Mouse (Mus musculus) testis, postnatal 14 days (tissue): ENCODE measurements around the gene Speer4e.
"Not testable (repeated sequence)": the region's sequence is repeated elsewhere in the genome, so short reads cannot be mapped to it uniquely, and the experiment has no call there.

Source experiments
- DNase-seq: peaks from one replicate; pipeline ENCODE4 v3.0.0; 2021; ENCODE audit warnings: low spot score

Speer4e gene

DNA sequence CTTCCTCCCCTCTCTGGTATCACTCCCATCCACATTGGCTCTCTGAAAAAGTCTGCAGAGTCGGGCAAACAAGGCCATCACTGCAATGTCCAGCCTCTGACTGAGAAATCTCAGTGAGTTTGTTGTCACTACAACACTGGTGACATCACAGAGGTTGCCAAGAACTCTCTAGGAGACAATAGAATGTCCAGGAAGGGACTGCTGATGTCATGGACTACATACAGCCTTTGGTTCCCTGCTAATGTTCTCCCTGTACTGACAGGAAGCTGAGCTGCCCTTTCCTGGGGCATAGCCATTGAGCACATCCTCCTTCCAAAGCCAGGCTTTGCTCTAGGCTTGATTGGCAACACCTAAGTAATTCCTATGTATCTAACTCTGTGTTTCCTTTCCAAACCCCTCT is at the start of gene Speer4e:
TSS of gene Speer4e (minus strand) at position 101 of the 400 bp plus-strand sequence.
- not testable (repeated sequence) for DNase-seq

- DNase-seq, result not testable (repeated sequence)
Observed at GRCm38 (mm10) chr5:14986649-14987387, 48.6 kb upstream of the Speer4e start.

DNA sequence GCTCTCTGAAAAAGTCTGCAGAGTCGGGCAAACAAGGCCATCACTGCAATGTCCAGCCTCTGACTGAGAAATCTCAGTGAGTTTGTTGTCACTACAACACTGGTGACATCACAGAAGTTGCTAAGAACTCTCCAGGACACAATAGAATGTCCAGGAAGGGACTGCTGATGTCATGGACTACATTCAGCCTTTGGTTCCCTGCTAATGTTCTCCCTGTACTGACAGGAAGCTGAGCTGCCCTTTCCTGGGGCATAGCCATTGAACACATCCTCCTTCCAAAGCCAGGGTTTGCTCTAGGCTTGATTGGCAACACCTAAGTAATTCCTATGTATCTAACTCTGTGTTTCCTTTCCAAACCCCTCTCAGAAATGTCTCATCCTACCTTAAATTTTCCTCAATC is 40.6 kb upstream of the Speer4e start, which contains the start of gene Gm10354:
TSS of gene Gm10354 (minus strand) at position 101 of the 400 bp plus-strand sequence.
- DNase-seq, result not testable (repeated sequence)

DNA sequence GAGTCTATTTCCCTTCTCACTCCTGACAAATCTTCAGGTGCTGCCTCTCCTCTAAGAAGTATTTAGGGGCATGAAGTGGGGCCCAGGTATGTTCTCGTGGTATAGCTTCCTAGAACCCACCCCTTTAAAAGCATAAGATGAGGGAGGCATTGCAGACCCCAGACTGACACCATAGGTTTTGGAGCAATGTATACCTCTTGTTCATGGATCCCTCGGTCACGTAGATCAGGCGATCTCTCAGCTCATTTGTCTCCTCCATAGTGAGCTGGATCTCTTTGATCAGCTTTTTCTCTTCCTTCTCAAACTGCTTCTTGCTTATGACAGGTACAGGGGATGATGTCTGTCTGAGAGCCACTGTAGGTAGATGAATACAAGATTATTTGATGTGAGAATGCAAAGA is 39.1 kb upstream of the Speer4e start:
- DNase-seq, result not testable (repeated sequence)

GRCm38 (mm10) chr5:14975294-14975693 is 37.1 kb upstream of the Speer4e start:
- not testable (repeated sequence) for DNase-seq

GRCm38 (mm10) chr5:14972841-14973240 is 34.6 kb upstream of the Speer4e start:
- DNase-seq, result not testable (repeated sequence)

DNA sequence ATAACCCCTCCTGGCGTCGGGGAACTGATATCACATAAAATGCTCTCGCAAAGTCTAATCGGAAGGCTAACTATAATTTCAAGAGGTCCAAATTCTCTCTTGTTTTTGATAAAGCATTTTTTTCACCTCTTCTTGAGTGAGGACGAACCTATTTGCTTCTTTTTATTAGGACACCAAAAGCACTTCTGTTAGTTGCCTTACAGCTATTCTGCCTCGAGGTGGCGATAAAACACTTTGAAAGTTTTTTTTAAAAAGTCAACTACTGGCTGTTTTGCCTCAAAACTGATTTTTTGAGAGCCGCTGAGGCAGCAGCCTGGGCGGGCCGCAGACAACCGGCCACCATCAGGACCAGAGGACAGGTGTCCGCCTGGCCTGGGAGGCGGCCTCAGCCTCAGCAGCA is 25.6 kb upstream of the Speer4e start:
- DNase-seq, result not testable (repeated sequence)

DNA sequence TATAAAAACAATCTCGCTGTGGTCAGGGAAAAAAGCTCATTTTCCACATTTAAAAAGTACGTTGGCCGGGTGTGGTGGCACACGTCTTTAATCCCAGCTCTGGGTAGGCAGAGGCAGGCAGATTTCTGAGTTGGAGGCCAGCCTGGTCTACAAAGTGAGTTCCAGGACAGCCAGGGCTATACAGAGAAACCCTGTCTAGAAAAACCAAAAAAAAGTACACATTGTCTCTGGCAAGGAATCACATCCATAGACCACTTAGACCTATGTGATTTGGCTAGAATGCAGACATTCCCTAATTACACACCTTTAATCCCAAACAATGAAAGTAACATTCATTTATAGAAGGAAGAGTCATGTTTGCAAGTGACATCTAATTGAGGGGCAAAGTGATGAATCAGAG is 23.3 kb upstream of the Speer4e start:
- not testable (repeated sequence) for DNase-seq

- DNase-seq, result not testable (repeated sequence)
Observed at GRCm38 (mm10) chr5:14955928-14956706, 17.9 kb upstream of the Speer4e start.

GRCm38 (mm10) chr5:14953587-14953986 is 15.4 kb upstream of the Speer4e start:
- DNase-seq, result not testable (repeated sequence)

- not testable (repeated sequence) for DNase-seq
Observed at GRCm38 (mm10) chr5:14952749-14953148, 14.5 kb upstream of the Speer4e start.

DNA sequence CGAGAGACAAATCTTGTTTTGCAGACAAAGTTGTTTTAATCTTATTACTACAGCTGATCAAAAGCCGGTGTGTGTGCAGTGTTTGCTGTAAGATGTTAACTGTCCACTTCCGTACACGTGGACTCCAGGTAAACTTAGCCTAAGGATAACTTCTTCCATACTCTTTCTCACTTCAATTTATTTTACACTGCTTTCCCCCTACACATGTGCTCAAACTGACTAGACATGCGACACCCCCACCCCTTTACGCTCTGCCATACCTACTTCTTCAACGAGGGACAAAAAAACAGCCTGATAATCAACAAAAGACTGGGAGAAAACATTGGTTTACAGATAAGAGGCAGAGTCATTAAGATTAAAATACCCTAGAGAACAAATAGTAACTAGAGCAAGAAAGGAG is 13.6 kb upstream of the Speer4e start:
- not testable (repeated sequence) for DNase-seq

DNA sequence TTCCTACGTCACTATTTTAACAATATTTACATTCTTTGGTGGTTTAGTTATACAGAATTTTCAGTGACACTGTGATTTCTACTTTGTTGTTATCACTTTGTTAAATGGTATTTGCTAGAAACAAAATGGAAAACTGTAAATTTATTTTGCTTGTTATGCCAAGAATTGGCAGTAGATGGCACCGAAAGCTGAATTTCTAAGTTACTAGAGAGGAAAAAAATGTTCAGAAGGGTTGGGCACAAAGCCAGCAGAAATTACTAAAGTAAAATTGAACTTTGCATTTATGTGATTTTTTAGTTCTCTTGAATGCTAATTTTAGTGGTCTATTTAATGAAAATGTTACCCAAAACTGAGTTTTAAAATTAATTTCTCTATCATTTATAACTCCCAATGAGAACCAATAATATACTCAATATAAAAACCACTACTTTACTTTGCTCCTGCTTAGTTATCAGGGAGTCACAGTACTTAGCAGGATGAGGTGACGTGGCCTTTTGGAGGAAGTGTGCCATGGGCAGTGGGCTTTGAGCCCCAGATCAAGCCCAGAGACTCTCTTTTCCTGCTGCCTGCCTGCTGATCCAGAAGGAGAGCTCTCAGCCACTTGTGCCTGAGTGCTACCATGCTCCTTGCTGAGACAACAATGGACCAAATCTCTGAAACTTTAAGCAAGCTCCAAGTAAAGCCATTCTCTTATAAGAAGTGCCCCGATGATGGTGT is 9.4 kb upstream of the Speer4e start:
- DNase-seq, result not testable (repeated sequence)

- DNase-seq, result not testable (repeated sequence)
Observed at GRCm38 (mm10) chr5:14945524-14945923, 7.3 kb upstream of the Speer4e start.

DNA sequence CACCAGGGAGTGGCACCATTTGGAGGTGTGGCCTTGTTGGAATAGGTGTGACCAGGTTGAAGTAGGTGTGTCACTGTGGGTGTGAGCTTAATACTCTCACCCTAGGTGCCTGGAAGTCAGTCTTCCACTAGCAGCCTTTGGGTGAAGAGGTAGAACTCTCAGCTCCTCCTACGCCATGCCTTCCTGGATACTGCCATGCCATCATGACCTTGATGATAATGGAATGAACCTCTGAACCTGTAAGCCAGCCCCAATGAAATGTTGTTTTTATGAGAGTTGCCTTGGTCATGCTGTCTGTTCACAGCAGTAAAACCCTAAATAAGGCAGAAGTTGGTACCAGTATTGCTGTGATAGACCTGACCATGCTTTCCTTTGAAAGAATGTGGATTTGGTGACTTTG is 2.8 kb upstream of the Speer4e start:
- DNase-seq, result not testable (repeated sequence)

GRCm38 (mm10) chr5:14933721-14934120 is 4.5 kb downstream of the Speer4e start:
- DNase-seq, result not testable (repeated sequence)

GRCm38 (mm10) chr5:14927047-14927446 is 11.2 kb downstream of the Speer4e start:
- DNase-seq, result not testable (repeated sequence)

- DNase-seq, result not testable (repeated sequence)
Observed at GRCm38 (mm10) chr5:14914799-14915198, 23.4 kb downstream of the Speer4e start, which contains the start of gene Gm9758. Gm9758 (minus strand) TSS chr5:14914899.

- not testable (repeated sequence) for DNase-seq
Observed at GRCm38 (mm10) chr5:14914361-14914760, 23.9 kb downstream of the Speer4e start.

GRCm38 (mm10) chr5:14903539-14903938 is 34.7 kb downstream of the Speer4e start:
- DNase-seq, result not testable (repeated sequence)

- DNase-seq, result no peak
Observed at GRCm38 (mm10) chr5:14892242-14892641, 46.0 kb downstream of the Speer4e start.

- DNase-seq, result not testable (repeated sequence)
Observed at GRCm38 (mm10) chr5:14885291-14885690, 52.9 kb downstream of the Speer4e start.
